Mouse (Mus musculus) stomach, postnatal 0 days (tissue): ENCODE data around the gene Foxa3.

Experiments
- CTCF ChIP-seq: IDR thresholded peaks from 2 replicates; pipeline ENCODE4 v1.5.1; 2016; ENCODE audit warnings: antibody characterized with exemption, low read depth, mild to moderate bottlenecking, moderate library complexity
- EP300 ChIP-seq: optimal IDR thresholded peaks from 2 replicates; pipeline ENCODE3; 2016; ENCODE audit warnings: antibody characterized with exemption

DNA sequence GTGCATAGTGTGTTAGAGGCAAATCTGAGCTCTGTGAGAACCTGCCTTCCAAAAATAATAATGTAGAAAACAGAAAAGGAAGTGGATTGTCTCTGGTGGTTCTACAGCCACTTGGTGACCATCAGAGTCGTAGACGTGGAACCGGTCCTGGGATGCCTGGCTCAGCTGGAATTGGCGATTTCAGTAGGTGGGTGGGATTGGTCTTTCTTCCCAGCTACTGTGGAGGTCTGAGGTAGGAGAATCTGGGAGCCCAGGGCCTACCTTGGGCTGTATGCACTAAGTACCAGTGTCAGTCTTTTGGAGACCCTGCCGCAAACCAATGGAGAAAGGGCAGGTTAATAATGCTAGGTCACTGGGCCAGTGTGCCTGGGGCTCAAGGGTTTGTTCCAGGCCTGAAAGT lies 30.3 kb downstream of the Foxa3 start:
- TF ChIP-seq CTCF (no peak), EP300 (no peak)
